Mouse (Mus musculus) neural tube, embryonic 11.5 days (tissue): ENCODE measurements around the gene Sh3rf3. TPM values are rescaled to one million over a fixed set of nuclear protein-coding genes. Genes with fewer than 3 reads are reported as not detected.

Source experiments
- ATAC-seq: fragments of 200-750 bp; cut with Nextera tagmentation; 2 replicates; pipeline ENCODE4 v1.8.0; 2017; ENCODE audit warnings: moderate number of reproducible peaks, mild to moderate bottlenecking, moderate TSS enrichment, moderate library complexity; ENCODE audit not compliant: insufficient read depth, low FRiP score, low TSS enrichment
- DNase-seq: peaks from one replicate; pipeline ENCODE4 v3.0.0-alpha.2; 2015; ENCODE audit warnings: low spot score
- H3K27ac ChIP-seq: fragments of 300-500 bp; sonication (generic); 2 replicates; pipeline ENCODE4 v1.5.1; 2014; ENCODE audit warnings: low read depth, mild to moderate bottlenecking, low read length
- H3K27me3 ChIP-seq: fragments of 300-500 bp; sonication (generic); 2 replicates; pipeline ENCODE4 v1.6.1; 2014; ENCODE audit warnings: mild to moderate bottlenecking, low read length, mixed read lengths; ENCODE audit not compliant: control insufficient read depth, insufficient read depth
- H3K36me3 ChIP-seq: fragments of 300-500 bp; sonication (generic); 2 replicates; pipeline ENCODE4 v1.6.1; 2014; ENCODE audit warnings: mild to moderate bottlenecking, low read length, moderate library complexity, mixed read lengths; ENCODE audit not compliant: control insufficient read depth, insufficient read depth
- H3K4me1 ChIP-seq: fragments of 300-500 bp; sonication (generic); 2 replicates; pipeline ENCODE4 v1.6.1; 2014; ENCODE audit warnings: low read length, mixed read lengths; ENCODE audit not compliant: control insufficient read depth, insufficient read depth
- H3K4me2 ChIP-seq: fragments of 300-500 bp; sonication (generic); 2 replicates; pipeline ENCODE4 v1.6.1; 2014; ENCODE audit warnings: low read depth, mild to moderate bottlenecking, moderate library complexity
- H3K4me3 ChIP-seq: fragments of 300-500 bp; sonication (generic); 2 replicates; pipeline ENCODE4 v1.5.1; 2014; ENCODE audit warnings: low read depth, low read length
- H3K9ac ChIP-seq: fragments of 300-500 bp; sonication (generic); 2 replicates; pipeline ENCODE4 v1.6.1; 2014; ENCODE audit warnings: mild to moderate bottlenecking, low read length
- H3K9me3 ChIP-seq: fragments of 300-500 bp; sonication (generic); 2 replicates; pipeline ENCODE4 v1.6.1; 2016; ENCODE audit warnings: low read length; ENCODE audit not compliant: control insufficient read depth
- WGBS: fragments of 180-500 bp; shearing (Covaris S2); extraction: QIAGEN DNeasy Blood & Tissue Kit; methylation state at CpG from one replicate; pipeline ENCODE4 v1.1.7; 2014; 5-methylcytosine and 5-hydroxymethylcytosine counted together
- polyA plus RNA-seq: library from polyadenylated mRNA; unstranded; fragments of >200 nt; fragmentation: Nextera tagmentation; extraction: Ambion mirVana; gene quantifications from 2 replicates; pipeline ENCODE4 v1.2.1, GENCODE M21; 2014

Sh3rf3 gene
- polyA plus RNA-seq, 1 experiment from 2014 or later: 2.7 TPM

GRCm38 (mm10) chr10:58837504-58837903 is 24.3 kb downstream of the Sh3rf3 start:
- Histone ChIP-seq H3K4me3 (no peak overlapping the region), H3K9ac (no peak overlapping the region), H3K27ac (no peak overlapping the region), H3K4me2 (no peak overlapping the region), H3K4me1 (no peaks in the 10 kb centered on the region), H3K27me3 (no peaks in the 10 kb centered on the region), H3K36me3 (no peaks in the 10 kb centered on the region), H3K9me3 (no peaks in the 10 kb centered on the region)
- ATAC-seq (no peak), DNase-seq (no peak)
- WGBS: 89% methylated on average over 5 of the region's 5 CpGs

GRCm38 (mm10) chr10:58841945-58842344 is 28.8 kb downstream of the Sh3rf3 start:
- Histone ChIP-seq H3K4me2 (no peak overlapping the region), H3K4me1 (no peaks in the 10 kb centered on the region), H3K27me3 (no peaks in the 10 kb centered on the region), H3K9ac (no peak overlapping the region), H3K36me3 (no peaks in the 10 kb centered on the region), H3K9me3 (no peaks in the 10 kb centered on the region), H3K4me3 (no peak overlapping the region), H3K27ac (no peak overlapping the region)
- no peak for ATAC-seq
- DNase-seq: no peak
- WGBS: 88% methylated on average over 3 of the region's 3 CpGs

- DNase-seq (no peak), ATAC-seq (no peak)
- no peak overlapping the region for H3K27ac ChIP-seq
- 90% methylated on average over 8 of the region's 8 CpGs for WGBS
- H3K36me3 ChIP-seq: no peaks in the 10 kb centered on the region
- H3K27me3 ChIP-seq: no peaks in the 10 kb centered on the region
- no peak overlapping the region for H3K4me2 ChIP-seq
- H3K9me3 ChIP-seq: no peaks in the 10 kb centered on the region
- no peak overlapping the region for H3K4me3 ChIP-seq
- H3K4me1 ChIP-seq: no peaks in the 10 kb centered on the region
- H3K9ac ChIP-seq: no peak overlapping the region
Measured at GRCm38 (mm10) chr10:58843100-58843499, 29.9 kb downstream of the Sh3rf3 start.

GRCm38 (mm10) chr10:58848127-58848526 is 35.0 kb downstream of the Sh3rf3 start:
- Histone ChIP-seq H3K9ac (no peak overlapping the region), H3K36me3 (no peaks in the 10 kb centered on the region), H3K4me3 (no peak overlapping the region), H3K4me1 (no peaks in the 10 kb centered on the region), H3K4me2 (no peak overlapping the region), H3K27me3 (no peaks in the 10 kb centered on the region), H3K9me3 (no peaks in the 10 kb centered on the region), H3K27ac (no peak overlapping the region)
- ATAC-seq: no peak
- 62% methylated on average over 5 of the region's 5 CpGs for WGBS
- DNase-seq: peak; percentile 40

- no peak for ATAC-seq
- Histone ChIP-seq H3K27me3 (no peaks in the 10 kb centered on the region), H3K4me1 (no peaks in the 10 kb centered on the region), H3K4me3 (no peak overlapping the region), H3K36me3 (no peaks in the 10 kb centered on the region), H3K27ac (no peak overlapping the region), H3K9ac (no peak overlapping the region), H3K4me2 (no peak overlapping the region), H3K9me3 (no peaks in the 10 kb centered on the region)
- 80% methylated on average over 6 of the region's 6 CpGs for WGBS
- DNase-seq: no peak
Measured at GRCm38 (mm10) chr10:58848536-58848935, 35.4 kb downstream of the Sh3rf3 start.

GRCm38 (mm10) chr10:58854548-58855198 is 41.5 kb downstream of the Sh3rf3 start:
- ATAC-seq (0 out of 2 replicates have a peak, but pooled peaks have one; percentile 41), DNase-seq (peak; percentile 15)
- Histone ChIP-seq H3K9me3 (no peaks in the 10 kb centered on the region), H3K4me3 (no peak overlapping the region), H3K9ac (no peak overlapping the region), H3K4me1 (0 out of 2 replicates have a peak, but pooled peaks cover 5% of the 10 kb centered on the region), H3K4me2 (0 out of 2 replicates have a peak overlapping the region, but pooled peaks have one; percentile 6), H3K27ac (no peak overlapping the region), H3K27me3 (no peaks in the 10 kb centered on the region), H3K36me3 (no peaks in the 10 kb centered on the region)
- WGBS: 11% methylated on average over 14 of the region's 14 CpGs

GRCm38 (mm10) chr10:58855199-58855751 is 42.1 kb downstream of the Sh3rf3 start:
- no peak overlapping the region for H3K9ac ChIP-seq
- H3K4me2 ChIP-seq: no peak overlapping the region
- 0 out of 2 replicates have a peak, but pooled peaks cover 5% of the 10 kb centered on the region for H3K4me1 ChIP-seq
- WGBS: 46% methylated on average over 5 of the region's 5 CpGs
- ATAC-seq (no peak), DNase-seq (no peak)
- H3K27me3 ChIP-seq: no peaks in the 10 kb centered on the region
- no peak overlapping the region for H3K4me3 ChIP-seq
- no peaks in the 10 kb centered on the region for H3K36me3 ChIP-seq
- no peaks in the 10 kb centered on the region for H3K9me3 ChIP-seq
- H3K27ac ChIP-seq: no peak overlapping the region

- Histone ChIP-seq H3K4me3 (no peak overlapping the region), H3K4me2 (no peak overlapping the region), H3K9ac (no peak overlapping the region), H3K9me3 (no peaks in the 10 kb centered on the region), H3K27ac (no peak overlapping the region), H3K27me3 (no peaks in the 10 kb centered on the region), H3K4me1 (0 out of 2 replicates have a peak, but pooled peaks cover 5% of the 10 kb centered on the region), H3K36me3 (no peaks in the 10 kb centered on the region)
- DNase-seq (no peak), ATAC-seq (no peak)
- WGBS: 75% methylated on average over 9 of the region's 9 CpGs
Measured at GRCm38 (mm10) chr10:58855814-58856213, 42.7 kb downstream of the Sh3rf3 start.

- Histone ChIP-seq H3K9me3 (no peaks in the 10 kb centered on the region), H3K9ac (no peak overlapping the region), H3K27ac (no peak overlapping the region), H3K4me3 (no peak overlapping the region), H3K27me3 (no peaks in the 10 kb centered on the region), H3K4me2 (no peak overlapping the region), H3K36me3 (no peaks in the 10 kb centered on the region), H3K4me1 (0 out of 2 replicates have a peak, but pooled peaks cover 5% of the 10 kb centered on the region)
- DNase-seq: no peak
- ATAC-seq: no peak
Measured at GRCm38 (mm10) chr10:58856742-58857141, 43.6 kb downstream of the Sh3rf3 start.
